Mouse (Mus musculus): ENCODE results near the gene B4galt5. TPM values are rescaled to one million over a fixed set of nuclear protein-coding genes. Genes with fewer than 3 reads are reported as not detected.

B4galt5 gene
- polyA plus RNA-seq (2015; fragmentation: Nextera tagmentation; extraction: Ambion mirVana), result 9.5 and 11.5 TPM in 2 replicates

DNA sequence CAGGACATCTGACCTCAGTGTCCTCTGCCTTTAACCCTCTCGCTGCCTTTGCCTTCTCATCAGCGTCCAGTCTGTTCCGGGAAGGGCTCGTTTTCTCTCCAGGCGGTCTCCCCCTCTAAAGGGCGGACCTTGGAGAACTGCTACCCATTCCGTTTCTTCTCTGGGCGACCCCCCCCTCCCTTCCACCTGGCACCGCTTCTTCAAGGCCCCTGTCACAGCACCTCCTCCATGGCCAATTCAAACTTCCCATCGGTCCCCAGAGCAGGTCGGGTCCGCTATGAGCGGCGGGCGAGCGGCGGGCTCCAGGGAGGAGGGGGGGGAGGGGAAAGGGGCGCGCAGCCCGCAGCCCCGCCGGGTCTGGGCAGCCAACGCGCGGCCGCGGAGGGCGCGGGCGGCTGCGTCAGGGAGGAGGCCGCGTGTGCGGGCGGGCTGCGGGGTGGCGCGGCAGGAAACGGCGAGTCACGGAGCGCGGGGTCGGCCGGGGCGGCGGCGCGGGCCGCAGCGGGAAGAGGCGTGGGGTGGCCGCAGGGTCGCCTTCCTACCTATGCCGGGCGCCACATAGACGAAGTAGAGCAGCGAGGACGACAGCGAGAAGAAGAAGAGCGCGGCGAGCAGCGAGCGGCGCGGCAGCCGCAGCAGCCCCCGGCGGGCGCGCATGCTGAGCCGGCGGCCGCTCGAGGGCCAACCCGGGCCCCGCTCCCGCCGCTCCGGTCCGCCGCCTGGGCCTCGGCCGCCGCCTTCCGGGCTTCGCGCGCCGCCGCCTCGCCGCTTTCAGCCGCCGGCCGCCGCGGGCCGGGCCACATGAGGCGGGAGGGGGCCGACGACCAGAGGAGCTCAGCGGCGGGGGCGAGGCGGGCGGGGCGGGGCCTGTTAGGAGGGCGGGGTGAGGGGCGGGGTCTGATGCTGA is at the start of gene B4galt5:
Gene B4galt5 (minus strand): TSS at position 808 of the 907 bp plus-strand sequence.

Other genes starting within 250 kb of the B4galt5 start
- gene Kcnb1, start 159.0 kb downstream of the B4galt5 start, polyA plus RNA-seq (2015; fragmentation: Nextera tagmentation; extraction: Ambion mirVana), result 3.6 and 3.9 TPM in 2 replicates
- gene Ptgis, start 108.6 kb downstream of the B4galt5 start, polyA plus RNA-seq (2015; fragmentation: Nextera tagmentation; extraction: Ambion mirVana), result 67.4 and 75.8 TPM in 2 replicates
- gene Slc9a8, start 72.5 kb upstream of the B4galt5 start, polyA plus RNA-seq (2015; fragmentation: Nextera tagmentation; extraction: Ambion mirVana), result 10.6 and 11.5 TPM in 2 replicates
- gene Rnf114, start 143.5 kb upstream of the B4galt5 start, polyA plus RNA-seq (2015; fragmentation: Nextera tagmentation; extraction: Ambion mirVana), result 54.8 and 61.5 TPM in 2 replicates
- 7.4 and 7.6 TPM in 2 replicates for gene Spata2, start 143.7 kb upstream of the B4galt5 start, polyA plus RNA-seq (2015; fragmentation: Nextera tagmentation; extraction: Ambion mirVana)
- 33.0 and 34.0 TPM in 2 replicates for gene Snai1, start 189.0 kb upstream of the B4galt5 start, polyA plus RNA-seq (2015; fragmentation: Nextera tagmentation; extraction: Ambion mirVana)